Mouse (Mus musculus) erythroblast, adult 5-6 weeks (primary cell): ENCODE results near the gene Efemp2. TPM values are rescaled to one million over a fixed set of nuclear protein-coding genes. Genes with fewer than 3 reads are reported as not detected.
A peak's percentile ranks its signal among the peaks of the same experiment; 100 is the strongest.
"Not testable (repeated sequence)": the region's sequence is repeated elsewhere in the genome, so short reads cannot be mapped to it uniquely, and the experiment has no call there.

Experiments
- ATAC-seq: replicated peaks from 2 replicates; pipeline ENCODE4 v1.8.0; 2016; ENCODE audit warnings: moderate number of reproducible peaks, mild to moderate bottlenecking, moderate TSS enrichment, inconsistent platforms; ENCODE audit not compliant: poor library complexity, low FRiP score, severe bottlenecking
- total RNA-seq, 2 experiments: library from RNA; stranded (forward) in 1 of 2; stranded (reverse) in 1 of 2; fragments of 150-400 nt in 1 of 2; fragments of 200-764, 138-1000 nt in 1 of 2; gene quantifications; 2 replicates each; pipeline versions ENCODE4 v1.2.3 to v1.2.4; 2015 to 2017; ENCODE audit warnings: low replicate concordance in 2 of 2

Gene Efemp2
- total RNA-seq, 2 experiments from 2014 or later, result 3.4 TPM; not detected in 1

GRCm38 (mm10) chr19:5472857-5473256 lies 897 bp upstream of the Efemp2 start:
- ATAC-seq, result no peak

- no peak for ATAC-seq
Observed at GRCm38 (mm10) chr19:5474281-5475068, 721 bp downstream of the Efemp2 start.

GRCm38 (mm10) chr19:5475069-5475714 lies 1.4 kb downstream of the Efemp2 start:
- no peak for ATAC-seq

DNA sequence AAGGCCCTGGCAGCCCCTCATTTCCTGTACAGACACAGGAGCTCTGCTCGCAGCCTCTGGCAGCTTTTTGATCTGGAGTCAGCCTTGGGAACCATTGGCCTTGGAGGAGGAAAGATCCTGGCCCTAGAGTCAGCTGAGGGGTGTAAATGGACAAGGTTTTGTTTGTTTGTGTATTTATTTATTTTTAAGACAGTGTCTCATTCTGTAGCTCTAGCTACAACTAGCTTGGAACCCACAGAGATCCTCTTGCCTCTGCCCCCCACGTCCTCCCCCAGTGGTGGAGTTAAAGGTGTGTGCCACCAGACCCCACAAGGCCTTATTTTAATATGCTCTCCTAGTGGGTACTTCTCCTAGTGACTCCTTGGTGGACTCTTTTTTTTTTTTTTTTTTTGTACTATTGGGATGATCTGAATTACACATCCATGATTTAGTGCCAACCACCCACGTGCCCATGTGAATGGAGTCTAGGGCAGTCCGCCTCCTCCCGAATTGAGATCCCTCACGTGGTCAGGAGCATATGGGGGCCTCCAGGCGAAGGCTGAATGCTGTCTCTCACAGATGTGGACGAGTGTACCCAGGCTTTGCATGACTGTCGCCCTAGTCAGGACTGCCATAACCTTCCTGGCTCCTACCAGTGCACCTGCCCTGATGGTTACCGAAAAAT lies 3.4 kb downstream of the Efemp2 start:
- ATAC-seq, result no peak

GRCm38 (mm10) chr19:5477668-5478300 lies 4.0 kb downstream of the Efemp2 start:
- ATAC-seq, result no peak

DNA sequence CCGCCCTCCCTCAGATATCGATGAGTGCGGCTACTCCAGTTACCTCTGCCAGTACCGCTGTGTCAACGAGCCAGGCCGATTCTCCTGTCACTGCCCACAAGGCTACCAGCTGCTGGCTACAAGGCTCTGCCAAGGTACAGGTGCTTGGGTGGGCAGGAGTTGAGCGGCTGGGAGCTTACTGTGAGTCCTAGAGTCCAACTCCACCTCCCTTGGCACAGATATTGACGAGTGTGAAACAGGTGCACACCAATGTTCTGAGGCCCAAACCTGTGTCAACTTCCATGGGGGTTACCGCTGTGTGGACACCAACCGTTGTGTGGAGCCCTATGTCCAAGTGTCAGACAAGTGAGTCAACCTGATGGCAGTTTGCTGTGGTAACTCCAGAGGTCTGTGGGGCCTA lies 6.3 kb downstream of the Efemp2 start:
- no peak for ATAC-seq

GRCm38 (mm10) chr19:5481398-5481797 lies 7.6 kb downstream of the Efemp2 start:
- no peak for ATAC-seq

GRCm38 (mm10) chr19:5483386-5484359 lies 9.9 kb downstream of the Efemp2 start:
- ATAC-seq, result no peak

DNA sequence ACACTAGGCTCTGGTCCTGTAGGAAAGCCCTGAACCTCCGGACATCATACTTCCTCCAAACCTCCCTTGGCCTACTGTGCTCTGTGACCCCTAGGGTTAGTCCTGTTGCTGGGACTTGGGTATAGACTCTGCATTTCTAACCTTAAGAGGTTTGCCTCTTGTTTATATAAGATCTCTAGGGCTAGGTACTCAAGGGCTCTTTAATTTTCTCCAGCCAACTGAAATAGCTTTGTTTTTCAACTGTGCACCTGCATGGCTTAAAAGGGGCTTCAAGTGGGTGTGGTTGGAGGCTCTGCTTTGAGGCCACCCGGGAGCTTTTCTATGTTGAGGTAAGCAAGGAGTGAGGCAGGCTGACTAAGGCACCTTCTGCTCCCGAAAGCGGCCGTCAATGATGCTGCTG lies 10.7 kb downstream of the Efemp2 start:
- ATAC-seq, result no peak

DNA sequence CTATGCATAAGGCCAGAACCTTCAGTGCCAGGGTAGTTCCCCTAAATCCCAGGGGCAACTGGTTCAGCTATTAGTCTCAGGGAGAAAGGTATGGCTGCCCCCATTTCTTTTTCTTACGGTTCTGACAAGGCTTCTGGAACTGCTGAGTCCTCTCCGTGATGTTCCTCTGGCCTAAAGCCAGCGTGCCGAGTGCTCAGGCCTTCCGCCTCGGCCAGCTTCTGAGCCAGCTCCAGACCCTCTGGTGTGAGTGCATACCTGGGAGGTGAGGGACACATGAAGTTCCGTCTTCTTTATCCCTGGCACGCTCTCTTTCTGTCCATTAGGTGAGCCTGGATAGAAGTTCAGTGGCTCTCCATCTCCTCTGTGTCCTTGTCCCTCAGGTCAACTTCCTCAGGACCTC lies 11.6 kb downstream of the Efemp2 start:
- ATAC-seq, result no peak

- no peak for ATAC-seq
Observed at GRCm38 (mm10) chr19:5485821-5486220, 12.1 kb downstream of the Efemp2 start.

- no peak for ATAC-seq
Observed at GRCm38 (mm10) chr19:5486286-5486685, 12.5 kb downstream of the Efemp2 start.

DNA sequence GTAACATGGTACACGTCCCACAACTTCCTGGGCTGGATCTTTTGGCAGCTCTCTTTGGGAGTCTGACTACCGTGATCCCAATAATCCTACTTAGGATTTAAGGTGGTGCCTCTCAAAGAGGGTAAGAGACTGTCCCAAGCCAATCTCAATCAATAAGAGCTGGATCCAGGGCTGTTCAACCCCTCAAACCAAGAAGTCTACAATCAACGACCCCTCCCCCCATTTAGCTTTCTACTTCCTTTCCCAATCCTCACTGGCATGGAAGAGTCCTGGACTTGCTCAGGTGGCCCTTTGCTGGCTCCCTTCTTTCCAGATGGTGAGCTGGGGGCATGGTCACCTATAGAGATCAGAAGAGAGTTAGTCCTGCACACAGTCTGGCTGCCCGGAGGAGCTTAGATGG lies 13.0 kb downstream of the Efemp2 start:
- ATAC-seq, result no peak

- ATAC-seq, result peak; percentile 47
Observed at GRCm38 (mm10) chr19:5487768-5488550, 14.2 kb downstream of the Efemp2 start, which contains the start of gene Mus81. Mus81 (minus strand) TSS chr19:5488402.

DNA sequence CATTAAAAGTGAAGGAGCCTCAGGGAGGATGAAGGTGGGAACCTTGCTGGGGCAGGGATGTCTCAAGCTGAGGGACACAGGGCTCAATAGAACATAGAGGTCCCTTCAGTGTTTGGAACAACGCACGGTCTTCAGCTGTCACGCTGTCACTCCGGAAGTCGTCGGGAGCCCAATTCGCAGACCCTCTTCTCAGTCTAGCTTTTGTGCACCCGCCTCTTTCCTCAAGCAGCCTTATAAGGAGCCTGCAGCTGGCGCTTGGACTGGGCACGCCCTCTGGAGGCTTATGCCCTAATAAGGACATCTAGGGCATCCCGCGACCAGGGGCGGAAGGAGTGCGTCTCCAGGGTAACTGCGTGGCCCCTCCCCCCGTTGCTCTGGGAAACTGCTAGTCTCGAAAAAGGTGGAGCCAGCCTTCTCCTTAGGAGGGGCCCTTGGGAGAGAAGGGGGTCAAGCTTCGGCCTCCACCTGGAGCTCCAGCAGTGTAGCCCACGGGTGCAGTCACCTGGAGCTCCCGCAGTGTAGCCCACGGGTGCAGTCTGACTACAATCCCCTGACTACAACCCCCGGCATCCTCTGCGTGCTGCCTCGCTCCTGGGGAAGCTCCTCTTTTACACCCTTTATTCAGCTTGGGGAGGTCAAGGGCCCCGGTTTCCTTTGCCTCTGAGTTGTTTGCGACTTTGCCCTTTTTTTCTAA lies 15.3 kb downstream of the Efemp2 start:
- peak; percentile 70 for ATAC-seq

DNA sequence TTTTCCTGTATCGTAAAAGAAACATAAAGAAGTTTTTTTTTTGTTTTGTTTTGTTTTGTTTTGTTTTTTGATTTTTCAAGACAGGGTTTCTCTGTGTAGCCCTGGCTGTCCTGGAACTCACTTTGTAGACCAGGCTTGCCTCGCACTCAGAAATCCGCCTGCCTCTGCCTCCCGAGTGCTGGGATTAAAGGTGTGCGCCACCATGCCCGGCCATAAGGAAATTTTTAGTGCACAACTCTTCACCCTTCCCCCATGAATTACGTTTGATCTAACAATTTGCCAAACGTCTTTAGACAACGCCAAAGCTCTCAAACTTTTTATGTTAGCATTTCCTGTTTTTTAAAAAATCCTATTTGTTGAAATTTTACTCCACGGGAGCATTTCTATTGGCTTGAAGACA lies 16.0 kb downstream of the Efemp2 start:
- not testable (repeated sequence) for ATAC-seq

DNA sequence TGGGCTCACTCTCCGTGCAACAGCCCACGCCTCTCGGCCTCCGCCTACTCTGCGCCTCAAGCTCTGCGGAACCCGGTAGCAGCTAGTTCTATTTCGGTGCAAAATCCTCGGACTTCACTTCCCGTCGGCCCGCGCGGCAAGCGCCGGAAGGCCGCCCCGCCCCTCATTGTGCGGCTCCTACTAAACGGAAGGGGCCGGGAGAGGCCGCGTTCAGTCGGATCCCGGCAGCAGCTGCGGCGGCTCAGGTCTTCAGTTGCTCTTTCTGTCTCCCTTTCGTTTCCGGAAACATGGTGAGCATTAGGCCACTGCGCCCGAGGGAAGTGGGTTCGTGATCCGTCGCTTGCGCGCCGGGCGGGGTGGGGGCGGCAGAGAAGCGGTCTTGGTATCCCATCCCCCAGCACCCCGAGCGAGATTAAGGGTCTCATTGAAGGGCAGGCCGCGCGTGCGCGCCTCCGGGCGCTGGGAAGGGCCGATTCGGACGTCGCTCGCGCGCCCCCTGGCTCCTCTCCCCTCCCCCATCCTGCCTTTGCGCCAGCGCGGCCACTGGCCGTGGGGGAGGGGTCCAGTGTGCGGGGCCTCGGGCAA lies 16.7 kb downstream of the Efemp2 start, which contains the start of gene Cfl1:
TSS of gene Cfl1 (plus strand) at position 143 of the 585 bp plus-strand sequence.
- peak; percentile 56 for ATAC-seq
